Mouse (Mus musculus): ENCODE measurements around the gene Emilin2.

The Emilin2 gene

GRCm38 (mm10) chr17:71256806-71257536 lies 54.8 kb downstream of the Emilin2 start:
- no peak for TF ChIP-seq GATA4 (IDR thresholded peaks at IDR 0.05; ENCODE audit: insufficient replicate concordance, low read length)

- TF ChIP-seq GATA4 (IDR thresholded peaks at IDR 0.05; ENCODE audit: insufficient replicate concordance, low read length), result no peak
These were observed 55.6 kb downstream of the Emilin2 start for GRCm38 (mm10) chr17:71256068-71256615.

- TF ChIP-seq GATA4 (IDR thresholded peaks at IDR 0.05; ENCODE audit: insufficient replicate concordance, low read length), result no peak
These were observed 57.0 kb downstream of the Emilin2 start for GRCm38 (mm10) chr17:71254736-71255135.

GRCm38 (mm10) chr17:71254106-71254505 lies 57.7 kb downstream of the Emilin2 start:
- no peak for TF ChIP-seq GATA4 (IDR thresholded peaks at IDR 0.05; ENCODE audit: insufficient replicate concordance, low read length)

GRCm38 (mm10) chr17:71253391-71253790 lies 58.4 kb downstream of the Emilin2 start:
- TF ChIP-seq GATA4 (IDR thresholded peaks at IDR 0.05; ENCODE audit: insufficient replicate concordance, low read length), result no peak

GRCm38 (mm10) chr17:71252101-71252500 lies 59.7 kb downstream of the Emilin2 start:
- TF ChIP-seq GATA4 (IDR thresholded peaks at IDR 0.05; ENCODE audit: insufficient replicate concordance, low read length), result no peak

GRCm38 (mm10) chr17:71251601-71252001 lies 60.2 kb downstream of the Emilin2 start:
- TF ChIP-seq GATA4 (IDR thresholded peaks at IDR 0.05; ENCODE audit: insufficient replicate concordance, low read length), result no peak

- TF ChIP-seq GATA4 (IDR thresholded peaks at IDR 0.05; ENCODE audit: insufficient replicate concordance, low read length), result no peak
These were observed 60.8 kb downstream of the Emilin2 start for GRCm38 (mm10) chr17:71250819-71251600.

GRCm38 (mm10) chr17:71250046-71250445 lies 61.7 kb downstream of the Emilin2 start:
- TF ChIP-seq GATA4 (IDR thresholded peaks at IDR 0.05; ENCODE audit: insufficient replicate concordance, low read length), result no peak

GRCm38 (mm10) chr17:71248963-71249362 lies 62.8 kb downstream of the Emilin2 start:
- no peak for TF ChIP-seq GATA4 (IDR thresholded peaks at IDR 0.05; ENCODE audit: insufficient replicate concordance, low read length)

GRCm38 (mm10) chr17:71246022-71246421 lies 65.8 kb downstream of the Emilin2 start:
- no peak for TF ChIP-seq GATA4 (IDR thresholded peaks at IDR 0.05; ENCODE audit: insufficient replicate concordance, low read length)

GRCm38 (mm10) chr17:71245133-71245532 lies 66.6 kb downstream of the Emilin2 start:
- no peak for TF ChIP-seq GATA4 (IDR thresholded peaks at IDR 0.05; ENCODE audit: insufficient replicate concordance, low read length)

- TF ChIP-seq GATA4 (IDR thresholded peaks at IDR 0.05; ENCODE audit: insufficient replicate concordance, low read length), result no peak
These were observed 69.1 kb downstream of the Emilin2 start for GRCm38 (mm10) chr17:71242666-71243065.

- no peak for TF ChIP-seq GATA4 (IDR thresholded peaks at IDR 0.05; ENCODE audit: insufficient replicate concordance, low read length)
These were observed 71.0 kb downstream of the Emilin2 start for GRCm38 (mm10) chr17:71240811-71241210.

GRCm38 (mm10) chr17:71238494-71238893 lies 73.3 kb downstream of the Emilin2 start:
- TF ChIP-seq GATA4 (IDR thresholded peaks at IDR 0.05; ENCODE audit: insufficient replicate concordance, low read length), result no peak

All from liver, adult (tissue).